Mouse (Mus musculus): Measurements from ENCODE around the gene Tipin. TPM values are rescaled to one million over a fixed set of nuclear protein-coding genes. Genes with fewer than 3 reads are reported as not detected.
A peak's percentile ranks its signal among the peaks of the same experiment; 100 is the strongest.
"Not testable (repeated sequence)": the region's sequence is repeated elsewhere in the genome, so short reads cannot be mapped to it uniquely, and the experiment has no call there.

Tipin gene
- 100 to 1,000 TPM in 1 of 3 experiments, 10 to 100 TPM in 2; 52.8 to 148 (median 66.4) TPM for polyA plus RNA-seq (2017; shearing (Covaris generic))

GRCm38 (mm10) chr9:64281105-64281780, at the start of gene Tipin:
Tipin (plus strand) TSS chr9:64281581.
- ATAC-seq, result peak; percentile 96

GRCm38 (mm10) chr9:64231674-64232073, 49.7 kb upstream of the Tipin start:
- ATAC-seq, result no peak

GRCm38 (mm10) chr9:64232257-64232957, 49.0 kb upstream of the Tipin start:
- ATAC-seq, result no peak

GRCm38 (mm10) chr9:64233656-64234055, 47.7 kb upstream of the Tipin start:
- ATAC-seq, result no peak

GRCm38 (mm10) chr9:64234768-64235435, 46.5 kb upstream of the Tipin start, which contains the start of gene Uchl4:
Uchl4 (plus strand) TSS chr9:64235201.
- no peak for ATAC-seq

GRCm38 (mm10) chr9:64236056-64236455, 45.3 kb upstream of the Tipin start:
- no peak for ATAC-seq

- ATAC-seq, result no peak
Measured at GRCm38 (mm10) chr9:64240116-64240515, 41.3 kb upstream of the Tipin start.

GRCm38 (mm10) chr9:64240681-64241080, 40.7 kb upstream of the Tipin start:
- no peak for ATAC-seq

- no peak for ATAC-seq
Measured at GRCm38 (mm10) chr9:64242381-64242831, 39.0 kb upstream of the Tipin start.

GRCm38 (mm10) chr9:64249371-64249770, 32.0 kb upstream of the Tipin start:
- ATAC-seq, result no peak

GRCm38 (mm10) chr9:64250111-64250730, 31.2 kb upstream of the Tipin start:
- no peak for ATAC-seq

- peak; percentile 5 for ATAC-seq
Measured at GRCm38 (mm10) chr9:64252591-64253020, 28.8 kb upstream of the Tipin start.

- peak; percentile 95 for ATAC-seq
Measured at GRCm38 (mm10) chr9:64253021-64253904, 28.1 kb upstream of the Tipin start, which contains the start of gene Map2k1. Map2k1 (minus strand) TSS chr9:64253631.

- ATAC-seq, result no peak
Measured at GRCm38 (mm10) chr9:64255422-64255821, 26.0 kb upstream of the Tipin start.

- ATAC-seq, result no peak
Measured at GRCm38 (mm10) chr9:64256204-64256603, 25.2 kb upstream of the Tipin start.

GRCm38 (mm10) chr9:64259906-64260305, 21.5 kb upstream of the Tipin start:
- no peak for ATAC-seq

GRCm38 (mm10) chr9:64261023-64261422, 20.4 kb upstream of the Tipin start:
- no peak for ATAC-seq

GRCm38 (mm10) chr9:64264813-64265212, 16.6 kb upstream of the Tipin start:
- no peak for ATAC-seq

- ATAC-seq, result no peak
Measured at GRCm38 (mm10) chr9:64267231-64267630, 14.2 kb upstream of the Tipin start.

- ATAC-seq, result no peak
Measured at GRCm38 (mm10) chr9:64268196-64268595, 13.2 kb upstream of the Tipin start.

GRCm38 (mm10) chr9:64268836-64269235, 12.5 kb upstream of the Tipin start:
- ATAC-seq, result not testable (repeated sequence)

GRCm38 (mm10) chr9:64271249-64271648, 10.1 kb upstream of the Tipin start:
- ATAC-seq, result no peak
